Mouse (Mus musculus) CH12.LX (cell line): ENCODE data around the gene Dynll2. TPM values are rescaled to one million over a fixed set of nuclear protein-coding genes. Genes with fewer than 3 reads are reported as not detected.

Source experiments
- DNase-seq: peaks from one replicate; pipeline ENCODE4 v3.0.0-alpha.2; 2013; ENCODE audit errors: extremely low read depth
- H3K27ac ChIP-seq: 2 replicates; pipeline ENCODE4 v1.5.1; 2012; ENCODE audit warnings: low read depth, mild to moderate bottlenecking, control low read depth, moderate library complexity; ENCODE audit not compliant: insufficient read depth
- H3K27me3 ChIP-seq: replicated peaks from 2 replicates; pipeline ENCODE3; 2012; ENCODE audit warnings: inconsistent platforms
- H3K36me3 ChIP-seq, 2 experiments: replicated peaks in 1 of 2; 2 replicates each; pipeline versions ENCODE3 to v1.6.1; 2012; ENCODE audit warnings: inconsistent platforms in 1 of 2, low read length in 1 of 2, mild to moderate bottlenecking in 1 of 2, mixed read lengths in 1 of 2, moderate library complexity in 1 of 2; ENCODE audit not compliant: control insufficient read depth in 1 of 2, insufficient read depth in 1 of 2
- H3K4me1 ChIP-seq, 2 experiments: 2 replicates each; pipeline ENCODE4 v1.6.1; 2012; ENCODE audit warnings: inconsistent platforms in 1 of 2, moderate library complexity in 1 of 2; ENCODE audit not compliant: insufficient read depth in 2 of 2, control insufficient read depth in 1 of 2
- H3K4me2 ChIP-seq: 2 replicates; pipeline ENCODE4 v1.6.1; 2012; ENCODE audit warnings: low read depth, mild to moderate bottlenecking, control low read depth; ENCODE audit not compliant: poor library complexity, insufficient read depth, severe bottlenecking
- H3K4me3 ChIP-seq, 3 experiments: fragments of 150-350 bp in 1 of 3; sonication (generic) in 1 of 3; replicated peaks in 1 of 3; 2 replicates each; pipeline versions ENCODE3 to v1.5.1; 2011 to 2012; ENCODE audit warnings: low read depth in 2 of 3, low read length in 2 of 3, mild to moderate bottlenecking in 2 of 3, moderate library complexity in 2 of 3, control low read depth in 1 of 3, improper control_type of control experiment in 1 of 3, inconsistent platforms in 1 of 3, mixed read lengths in 1 of 3; ENCODE audit not compliant: poor library complexity in 1 of 3
- H3K79me2 ChIP-seq: replicated peaks from 2 replicates; pipeline ENCODE4 v1.6.1; 2012; ENCODE audit warnings: mild to moderate bottlenecking, moderate library complexity; ENCODE audit not compliant: control insufficient read depth, poor library complexity, insufficient read depth, severe bottlenecking; ENCODE audit errors: extremely low read depth
- H3K9ac ChIP-seq: 2 replicates; pipeline ENCODE4 v1.6.1; 2012; ENCODE audit warnings: low read depth, mild to moderate bottlenecking, control low read depth, moderate library complexity; ENCODE audit not compliant: insufficient read depth
- H3K9me3 ChIP-seq: replicated peaks from 2 replicates; pipeline ENCODE3; 2012; ENCODE audit warnings: low read length, inconsistent platforms, mixed read lengths
- BHLHE40 ChIP-seq: IDR thresholded peaks from 2 replicates; pipeline ENCODE4 v1.6.1; 2011; ENCODE audit warnings: mild to moderate bottlenecking, low read depth, low read length, improper control_type of control experiment
- CHD1 ChIP-seq: IDR thresholded peaks from 2 replicates; pipeline ENCODE4 v1.6.1; 2012; ENCODE audit warnings: low read depth, low read length, improper control_type of control experiment, inconsistent platforms
- CHD2 ChIP-seq: IDR thresholded peaks from 2 replicates; pipeline ENCODE4 v1.6.1; 2011; ENCODE audit warnings: low read length, improper control_type of control experiment
- ETS1 ChIP-seq: conservative IDR thresholded peaks from 2 replicates; pipeline ENCODE4 v1.6.1; 2012; ENCODE audit warnings: low read depth, mild to moderate bottlenecking, inconsistent platforms, low read length, improper control_type of control experiment, moderate library complexity
- MAFK ChIP-seq: IDR thresholded peaks from 2 replicates; pipeline ENCODE4 v1.6.1; 2011; ENCODE audit warnings: low read length, improper control_type of control experiment; ENCODE audit not compliant: insufficient replicate concordance
- MEF2A ChIP-seq: IDR thresholded peaks from 2 replicates; pipeline ENCODE4 v1.6.1; 2014; ENCODE audit warnings: low read depth, mild to moderate bottlenecking, inconsistent platforms, low read length, improper control_type of control experiment, borderline replicate concordance
- MXI1 ChIP-seq: IDR thresholded peaks from 2 replicates; pipeline ENCODE4 v1.6.1; 2011; ENCODE audit warnings: mild to moderate bottlenecking, low read depth, low read length, improper control_type of control experiment
- NELFE ChIP-seq: IDR thresholded peaks from 2 replicates; pipeline ENCODE4 v1.6.1; 2011; ENCODE audit warnings: low read depth, low read length, improper control_type of control experiment
- NRF1 ChIP-seq: IDR thresholded peaks from 2 replicates; pipeline ENCODE4 v1.6.1; 2014; ENCODE audit warnings: low read depth, mild to moderate bottlenecking, inconsistent platforms, low read length, improper control_type of control experiment, moderate library complexity
- POLR2A ChIP-seq: IDR thresholded peaks from 2 replicates; pipeline ENCODE4 v1.6.1; 2011; ENCODE audit warnings: low read depth, mild to moderate bottlenecking, improper control_type of control experiment, low read length
- POLR2AphosphoS2 ChIP-seq: IDR thresholded peaks from 2 replicates; pipeline ENCODE4 v1.6.1; 2011; ENCODE audit warnings: low read depth, low read length, improper control_type of control experiment
- RCOR1 ChIP-seq: conservative IDR thresholded peaks from 2 replicates; pipeline ENCODE4 v1.6.1; 2012; ENCODE audit warnings: low read depth, mild to moderate bottlenecking, inconsistent platforms, low read length, improper control_type of control experiment
- SIN3A ChIP-seq: IDR thresholded peaks from 2 replicates; pipeline ENCODE4 v1.6.1; 2012; ENCODE audit warnings: low read length, improper control_type of control experiment, inconsistent platforms
- SMC3 ChIP-seq: IDR thresholded peaks from 2 replicates; pipeline ENCODE4 v1.6.1; 2011; ENCODE audit warnings: low read depth, low read length, improper control_type of control experiment
- TCF12 ChIP-seq: IDR thresholded peaks from 2 replicates; pipeline ENCODE4 v1.6.1; 2014; ENCODE audit warnings: low read depth, mild to moderate bottlenecking, inconsistent platforms, low read length, improper control_type of control experiment
- UBTF ChIP-seq: IDR thresholded peaks from 2 replicates; pipeline ENCODE4 v1.6.1; 2012; ENCODE audit warnings: low read depth, mild to moderate bottlenecking, inconsistent platforms, low read length, improper control_type of control experiment, moderate library complexity
- USF1 ChIP-seq: IDR thresholded peaks from 2 replicates; pipeline ENCODE4 v1.6.1; 2014; ENCODE audit warnings: low read depth, mild to moderate bottlenecking, inconsistent platforms, low read length, improper control_type of control experiment
- USF2 ChIP-seq: conservative IDR thresholded peaks from 2 replicates; pipeline ENCODE4 v1.6.1; 2011; ENCODE audit warnings: low read depth, low read length, improper control_type of control experiment
- ZMIZ1 ChIP-seq: IDR thresholded peaks from 2 replicates; pipeline ENCODE4 v1.6.1; 2012; ENCODE audit warnings: low read depth, mild to moderate bottlenecking, inconsistent platforms, low read length, improper control_type of control experiment
- dilution Hi-C: fragments of 300-500 bp; cut with MboI; formaldehyde crosslinking; loops from 2 replicates; pipeline ENCODE4 v1.14.3; 2020; ENCODE audit warnings: low sequenced_read_pairs; ENCODE audit not compliant: extremely low pct_unique_long_range_greater_than_20kb, extremely low pct_ligation_motif_present
- in situ Hi-C: fragments of 300-500 bp; cut with MboI; formaldehyde crosslinking; loops from 3 replicates; pipeline ENCODE4 v1.14.3; 2019; ENCODE audit warnings: low sequenced_read_pairs, low pct_ligation_motif_present, low pct_unique_long_range_greater_than_20kb, mixed read lengths
- polyA plus RNA-seq: library from polyadenylated mRNA; unstranded; fragments of >175 nt; gene quantifications from 2 replicates; pipeline ENCODE4 v1.2.1, GENCODE M21; 2012; ENCODE audit warnings: low read depth; ENCODE audit not compliant: insufficient read length
- total RNA-seq, 2 experiments: library from RNA; depleted of rRNA; stranded (reverse); fragments of 300-350 nt in 1 of 2; fragments of >200 nt in 1 of 2; gene quantifications; 2 replicates each; pipeline ENCODE4 v1.2.3; 2012 to 2014

Dynll2 gene
- total RNA-seq (2012; rRNA removed) (35.8 and 43.0 TPM in 2 replicates), total RNA-seq (2014; rRNA removed) (13.0 and 14.0 TPM in 2 replicates), polyA plus RNA-seq (147 and 148 TPM in 2 replicates)

DNA sequence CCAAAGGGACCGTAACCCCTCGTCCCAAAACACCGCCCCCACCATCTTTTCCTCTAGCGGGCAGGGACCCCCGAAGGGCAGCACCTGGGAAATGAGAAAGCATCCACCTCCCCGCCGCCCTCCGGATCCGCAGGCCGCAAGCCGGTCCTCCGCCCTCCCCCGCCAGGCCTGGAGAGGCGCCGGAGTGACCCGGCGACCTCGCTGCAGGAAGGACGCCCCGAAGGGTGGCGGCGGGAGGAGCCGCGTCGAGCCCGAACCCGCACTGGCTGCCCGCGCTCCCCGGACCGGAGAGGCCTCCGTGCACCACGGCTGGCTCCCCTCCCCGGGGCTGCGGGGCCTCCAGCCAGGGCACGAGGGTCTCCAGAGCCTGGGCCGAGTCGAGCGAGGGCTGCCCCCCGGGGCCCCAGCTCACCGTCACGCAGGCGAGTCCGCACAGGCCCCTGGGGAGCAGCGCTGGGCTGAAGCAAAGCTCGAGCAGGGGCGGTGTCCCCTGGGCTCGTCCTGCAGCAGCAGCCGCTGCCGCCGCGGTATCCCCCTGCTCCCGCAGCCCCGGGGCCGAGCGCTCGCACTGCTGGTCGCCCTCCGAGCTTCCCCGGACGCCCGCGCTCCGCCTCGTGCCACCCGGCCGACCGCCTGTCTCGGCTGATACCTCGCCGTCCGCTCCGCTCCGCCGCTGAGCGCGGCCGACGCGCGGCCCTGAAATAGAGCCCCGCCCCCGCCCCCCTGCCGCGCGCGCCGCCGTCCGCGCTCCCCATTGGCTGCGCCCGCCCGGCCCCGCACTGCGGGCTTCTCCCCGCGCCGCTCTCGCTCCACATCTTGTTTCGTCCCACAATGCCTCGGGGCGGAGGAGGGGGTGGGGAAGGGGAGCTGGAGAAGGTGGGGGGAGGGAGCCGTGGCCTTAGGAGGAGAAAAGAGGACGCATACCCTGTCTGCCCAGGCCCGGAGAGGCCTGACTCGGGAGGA lies at the start of gene Dynll2:
TSS of gene Dynll2 (minus strand) at position 703 of the 963 bp plus-strand sequence.
- Histone ChIP-seq H3K27me3 (no peaks in the 10 kb centered on the region), H3K36me3 (peaks cover 11 to 36% of the 10 kb centered on the region in 2 experiments), H3K9me3 (no peaks in the 10 kb centered on the region), H3K4me3 (peak within 1 kb of the TSS; percentile 82 to 90 (median 85)), H3K4me2 (peak within 1 kb of the TSS; percentile 83), H3K27ac (peak within 1 kb of the TSS; percentile 42; the same call in 1 of the 2 replicates), H3K79me2 (peaks cover 35% of the 10 kb centered on the region), H3K4me1 (peaks cover 9 to 36% of the 10 kb centered on the region in 2 experiments), H3K9ac (peak within 1 kb of the TSS; percentile 88)
- DNase-seq = peak; percentile 93
- in situ Hi-C loops = loop anchor here (5.0 kb wide), 1 partner anchor 60 kb away; the partner anchor contains the start of gene Srsf1
- dilution Hi-C loops = no loop called here
- peak; percentile 86 for TF ChIP-seq TCF12
- TF ChIP-seq SIN3A = peak; percentile 52; the same call in 1 of the 2 replicates
- TF ChIP-seq SMC3 = no peak
- TF ChIP-seq USF2 = no peak
- no peak for TF ChIP-seq ETS1
- TF ChIP-seq USF1 = no peak
- no peak for TF ChIP-seq RCOR1
- 0 out of 2 replicates have a peak, but pooled peaks have one; percentile 47 for TF ChIP-seq CHD1
- no peak for TF ChIP-seq MEF2A
- peak; percentile 76; the same call in 1 of the 2 replicates for TF ChIP-seq UBTF
- TF ChIP-seq POLR2AphosphoS2 = peak; percentile 67
- TF ChIP-seq NELFE = peak; percentile 93
- peak; percentile 50 for TF ChIP-seq BHLHE40
- TF ChIP-seq MXI1 = peak; percentile 82
- TF ChIP-seq POLR2A = peak; percentile 96
- peak; percentile 95 for TF ChIP-seq CHD2
- peak; percentile 97 for TF ChIP-seq ZMIZ1
- peak; percentile 53 for TF ChIP-seq NRF1
- no peak for TF ChIP-seq MAFK
